Mouse (Mus musculus) testis, postnatal 14 days (tissue): ENCODE data around the gene 4930435E12Rik.

Experiments used
- DNase-seq: peaks from one replicate; pipeline ENCODE4 v3.0.0; 2021; ENCODE audit warnings: low spot score

4930435E12Rik gene

DNA sequence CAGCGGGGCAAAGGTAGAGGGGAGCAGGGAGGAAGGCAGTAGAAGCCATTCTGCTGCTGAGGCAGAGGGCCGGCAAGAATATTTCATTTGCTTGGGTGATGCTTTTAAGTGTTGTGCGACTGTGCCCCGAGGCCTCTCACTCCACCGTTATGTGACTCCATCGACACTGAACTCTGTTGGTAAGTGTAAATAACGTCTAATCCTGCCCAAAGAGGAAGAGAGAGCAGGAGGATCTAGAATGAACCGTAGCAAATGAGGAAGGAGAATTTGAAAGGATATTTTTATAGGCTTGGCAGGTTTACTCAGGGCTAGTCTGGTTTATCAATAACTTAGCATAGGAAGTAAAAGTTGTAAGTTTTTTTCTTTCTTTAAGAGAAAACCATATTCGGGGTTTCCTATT is 59.0 kb downstream of the 4930435E12Rik start:
- no peak for DNase-seq

DNA sequence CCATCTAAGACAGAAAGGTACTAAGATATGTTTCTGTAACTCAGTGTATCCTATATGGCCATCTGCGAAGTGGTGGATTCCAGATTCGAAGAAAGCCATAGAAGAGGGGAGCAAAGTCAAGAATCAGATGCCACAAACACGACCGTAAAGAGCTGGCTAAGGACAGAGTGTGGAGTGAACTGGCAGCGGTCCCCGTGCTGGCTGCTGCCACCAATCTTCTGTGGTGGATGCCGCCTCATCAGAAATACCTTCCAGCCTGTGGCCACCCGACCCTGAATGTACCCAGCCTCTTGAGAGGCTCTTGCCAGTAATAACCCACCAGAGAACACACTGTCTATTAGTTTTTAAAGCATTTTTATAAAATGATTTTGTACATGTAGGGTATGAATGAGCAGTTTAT is 60.2 kb downstream of the 4930435E12Rik start:
- DNase-seq = no peak

DNA sequence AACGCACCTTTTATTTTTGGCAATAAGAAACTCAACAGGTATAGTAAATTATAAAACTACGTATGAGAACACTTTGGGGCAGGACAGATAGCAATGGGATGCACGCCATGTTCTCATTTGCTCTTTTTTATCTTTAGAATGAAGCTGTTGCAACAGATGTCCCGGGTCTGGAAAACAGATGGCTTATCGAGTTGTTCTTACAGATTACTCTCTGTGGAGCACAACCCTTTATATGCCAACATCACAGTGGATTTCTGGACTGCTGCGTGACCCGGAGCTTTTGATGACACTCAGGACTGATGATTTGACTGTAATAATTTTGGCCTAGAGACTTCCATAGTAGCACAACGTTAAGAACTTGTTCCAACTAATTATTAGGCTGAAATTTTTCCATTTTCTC is 60.8 kb downstream of the 4930435E12Rik start:
- DNase-seq = peak; percentile 39

DNA sequence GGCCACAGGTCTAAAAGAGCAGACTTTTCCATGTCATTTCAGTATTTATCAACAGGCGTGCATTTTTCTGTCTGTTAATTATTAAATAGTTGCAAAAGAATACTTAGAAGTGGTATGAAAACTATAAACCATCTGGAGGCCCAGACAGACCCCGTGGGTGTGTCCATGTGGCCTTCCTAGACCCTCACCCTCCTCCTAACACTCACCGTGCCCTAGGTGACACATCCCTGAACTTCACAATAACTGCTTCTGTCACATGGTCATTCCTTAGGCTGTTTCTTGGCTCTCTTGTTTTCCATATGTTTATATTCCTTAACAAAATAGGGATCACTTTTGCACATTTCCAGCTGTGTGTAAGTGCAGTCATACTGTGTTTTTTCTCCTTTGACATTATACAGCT is 61.9 kb downstream of the 4930435E12Rik start:
- DNase-seq = no peak

DNA sequence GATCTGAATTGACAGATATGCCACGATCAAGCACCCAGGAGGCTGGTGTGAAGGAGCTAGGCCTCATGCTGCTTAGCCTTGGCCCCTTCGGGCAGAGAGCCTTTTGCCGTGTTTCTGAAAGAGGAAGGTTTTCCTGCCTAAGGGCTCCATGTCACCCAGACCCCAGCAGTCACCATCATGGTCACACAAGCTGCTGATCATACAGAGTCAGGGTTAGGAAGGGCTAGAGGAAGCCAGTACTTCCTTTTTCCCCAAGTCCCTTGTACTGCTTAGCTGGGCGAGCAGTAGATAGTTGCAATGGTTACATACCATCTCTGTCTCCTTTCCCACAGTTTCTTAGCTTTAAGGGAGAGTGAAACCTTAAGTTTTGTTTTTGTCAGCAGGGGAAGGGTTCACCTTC is 65.0 kb downstream of the 4930435E12Rik start:
- no peak for DNase-seq

- DNase-seq = no peak
These were observed 66.1 kb downstream of the 4930435E12Rik start for GRCm38 (mm10) chr16:38762401-38762800.
